In the genomic region with DNA sequence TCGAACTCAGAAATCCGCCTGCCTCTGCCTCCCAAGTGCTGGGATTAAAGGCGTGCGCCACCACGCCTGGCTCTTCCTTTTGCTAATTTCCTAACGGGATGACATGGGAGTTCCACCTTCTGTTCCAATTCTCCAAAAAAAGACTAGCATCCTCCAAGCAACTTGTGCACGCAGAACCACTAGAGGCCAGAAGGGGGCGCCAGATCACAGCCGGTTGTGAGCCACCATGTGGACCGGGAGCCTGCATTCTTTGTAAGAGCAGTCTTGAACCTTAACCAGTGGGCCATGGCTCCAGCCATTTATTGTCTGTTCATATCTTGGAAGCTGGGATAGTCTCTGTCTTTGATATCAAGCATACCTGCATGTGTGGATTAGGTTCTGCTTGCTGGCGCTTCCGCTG, we compare ENCODE assay signal across 9 mouse cellular contexts. TPM values are rescaled to one million over a fixed set of nuclear protein-coding genes. Genes with fewer than 3 reads are reported as not detected.
DNase-seq lines count a peak whose midpoint lies in the region; ATAC-seq and TF ChIP-seq lines count a peak whose summit lies in the region.
"Had no signal": no experiment of that assay in that cellular context is flagged by ENCODE, and none has a peak within 500 bp of the region (broad histone marks: within the 10 kb centered on the region; RNA-seq: fewer than 3 reads in every experiment).

No protein-coding gene starts in this region.

- H3K9me3 ChIP-seq in neural tube, embryonic 15.5 days (replicated peaks): no peaks in the 10 kb centered on the region
- H3K9me3 ChIP-seq: limb, embryonic 13.5 days had no signal

- intact Hi-C loops in left cerebral cortex, postnatal 25 days (cut with DNase I): no loop called here

- H3K36me3 ChIP-seq in neural tube, embryonic 15.5 days: no peaks in the 10 kb centered on the region

- DNase-seq in neural tube, embryonic 10.5 days (ENCODE audit: extremely low spot score, low spot score): peak; percentile 87
- DNase-seq in kidney, adult 18-20 months: peak; percentile 88
- peak; percentile 81 to 92 for DNase-seq in left cerebral cortex, postnatal 25 days (ENCODE audit: low spot score in 2 of 2)
- peak; percentile 87 for DNase-seq in retina, embryonic 14.5 days (ENCODE audit: low spot score)
- DNase-seq in urinary bladder, postnatal 25 days (ENCODE audit: low spot score): peak; percentile 68

- TF ChIP-seq POLR2A in bone marrow macrophage, adult 2 months (IDR thresholded peaks at IDR 0.05; ENCODE audit: borderline replicate concordance, low read depth, low read length): no peak

- no peak overlapping the region for H3K4me3 ChIP-seq in neural tube, embryonic 15.5 days (replicated peaks)
- no peak overlapping the region for H3K4me3 ChIP-seq in bone marrow macrophage, adult 2 months (ENCODE audit: insufficient read depth, low read length)

- no peak overlapping the region for H3K9ac ChIP-seq in neural tube, embryonic 15.5 days (replicated peaks)
- H3K9ac ChIP-seq: limb, embryonic 13.5 days had no signal

- ATAC-seq in neural tube, embryonic 15.5 days (ENCODE audit: low FRiP score): no peak
- ATAC-seq in erythroid progenitor cell, adult 5-6 weeks (replicated peaks; ENCODE audit: low FRiP score, poor library complexity, severe bottlenecking): peak; percentile 44; the same call in 1 of the 2 replicates

- no peak overlapping the region for H3K27ac ChIP-seq in neural tube, embryonic 15.5 days (replicated peaks)
- no peak overlapping the region for H3K27ac ChIP-seq in bone marrow macrophage, adult 2 months (ENCODE audit: insufficient read depth, low read depth, low read length)
- H3K27ac ChIP-seq: limb, embryonic 13.5 days had no signal

- 21% methylated on average over 12 of the region's 12 CpGs for WGBS in neural tube, embryonic 15.5 days

- H3K4me1 ChIP-seq in neural tube, embryonic 15.5 days: peaks cover 35% of the 10 kb centered on the region
- H3K4me1 ChIP-seq in bone marrow macrophage, adult 2 months (ENCODE audit: control insufficient read depth, insufficient read depth, low read length): no peaks in the 10 kb centered on the region

- H3K4me2 ChIP-seq in neural tube, embryonic 15.5 days: no peak overlapping the region

- TF ChIP-seq CTCF in bone marrow macrophage, adult 2 months (IDR thresholded peaks at IDR 0.05; ENCODE audit: low read depth, low read length): peak; percentile 94

- H3K27me3 ChIP-seq in neural tube, embryonic 15.5 days (replicated peaks): peaks cover 90% of the 10 kb centered on the region

RNA-seq across cellular contexts. Expression of gene Amn, which starts 1.5 kb away (rescaled TPM):
- 45.9 and 50.2 TPM in 2 replicates for polyA plus RNA-seq in neural tube, embryonic 15.5 days (2015; fragmentation: Nextera tagmentation; extraction: Ambion mirVana)
- not detected in 2 replicates for polyA plus RNA-seq in bone marrow macrophage, adult 2 months (2012; ENCODE audit: insufficient read depth, insufficient read length, missing spikeins)
- not detected in 2 replicates for total RNA-seq in erythroid progenitor cell, adult 5-6 weeks (2015; ENCODE audit: low replicate concordance)
- not detected in 2 replicates for total RNA-seq in erythroid progenitor cell, adult 5-6 weeks (2017; ENCODE audit: low replicate concordance)
- 10 to 100 TPM in 1 of 2 experiments, 1 to 10 TPM in 1; 9.4 to 12.5 TPM for total RNA-seq in left cerebral cortex, postnatal 25 days (2021)

Comparison
In these comparisons a context has a peak if more than half of its experiments do, and no peak if none do; other contexts are left out.
1. RNA of gene Amn, which starts 1.5 kb away (total RNA-seq): 9.4 to 12.5 TPM in left cerebral cortex, postnatal 25 days; not detected in erythroid progenitor cell, adult 5-6 weeks; every median in the first group is over 10 times any median in the second.
2. Peak in every context shown above with its lines, with median percentiles within 50 percentile points of each other: DNase-seq.